Mouse (Mus musculus) right cerebral cortex, adult 2 months (tissue): Measurements from ENCODE around the gene Rasa3.

Experiments used
- DNase-seq, 2 experiments: peaks; one replicate each; pipeline ENCODE4 v3.0.0; 2021 to 2022; ENCODE audit warnings: low spot score in 2 of 2

The Rasa3 gene

GRCm38 (mm10) chr8:13649154-13649515 lies 28.3 kb downstream of the Rasa3 start:
- no peak for DNase-seq

- no peak for DNase-seq
These were observed 28.8 kb downstream of the Rasa3 start for GRCm38 (mm10) chr8:13648377-13649153.

GRCm38 (mm10) chr8:13647591-13647990 lies 29.8 kb downstream of the Rasa3 start:
- no peak for DNase-seq

- DNase-seq: no peak
These were observed 32.3 kb downstream of the Rasa3 start for GRCm38 (mm10) chr8:13644932-13645676.

- DNase-seq: peak; percentile 75 to 79
These were observed 33.2 kb downstream of the Rasa3 start for GRCm38 (mm10) chr8:13644155-13644554.

- no peak for DNase-seq
These were observed 34.7 kb downstream of the Rasa3 start for GRCm38 (mm10) chr8:13642659-13643181.

- no peak for DNase-seq
These were observed 36.2 kb downstream of the Rasa3 start for GRCm38 (mm10) chr8:13641206-13641605.

- DNase-seq: peak in 1 of 2 experiments; percentile 65
These were observed 36.9 kb downstream of the Rasa3 start for GRCm38 (mm10) chr8:13640452-13640883.

- no peak for DNase-seq
These were observed 44.3 kb downstream of the Rasa3 start for GRCm38 (mm10) chr8:13633107-13633506.

- no peak for DNase-seq
These were observed 45.1 kb downstream of the Rasa3 start for GRCm38 (mm10) chr8:13632309-13632708.

GRCm38 (mm10) chr8:13630754-13631153 lies 46.6 kb downstream of the Rasa3 start:
- DNase-seq: no peak

GRCm38 (mm10) chr8:13630171-13630570 lies 47.2 kb downstream of the Rasa3 start:
- no peak for DNase-seq

GRCm38 (mm10) chr8:13629351-13630090 lies 47.9 kb downstream of the Rasa3 start:
- no peak for DNase-seq

GRCm38 (mm10) chr8:13628067-13628466 lies 49.3 kb downstream of the Rasa3 start:
- no peak for DNase-seq

- no peak for DNase-seq
These were observed 49.8 kb downstream of the Rasa3 start for GRCm38 (mm10) chr8:13627591-13627990.

- DNase-seq: no peak
These were observed 51.3 kb downstream of the Rasa3 start for GRCm38 (mm10) chr8:13626114-13626513.

- no peak for DNase-seq
These were observed 52.0 kb downstream of the Rasa3 start for GRCm38 (mm10) chr8:13625281-13625970.

GRCm38 (mm10) chr8:13624863-13625262 lies 52.5 kb downstream of the Rasa3 start:
- DNase-seq: peak; percentile 73 to 83

GRCm38 (mm10) chr8:13623911-13624421 lies 53.4 kb downstream of the Rasa3 start:
- DNase-seq: no peak

- no peak for DNase-seq
These were observed 54.2 kb downstream of the Rasa3 start for GRCm38 (mm10) chr8:13623038-13623750.
